Mouse (Mus musculus) midbrain, embryonic 11.5 days (tissue): ENCODE results near the gene Col5a1. TPM values are rescaled to one million over a fixed set of nuclear protein-coding genes. Genes with fewer than 3 reads are reported as not detected.
A peak's percentile ranks its signal among the peaks of the same experiment; 100 is the strongest.

ENCODE experiments used
- ATAC-seq: fragments of 200-750 bp; cut with Nextera tagmentation; 2 replicates; pipeline ENCODE4 v1.8.0; 2017; ENCODE audit warnings: moderate TSS enrichment, moderate library complexity; ENCODE audit not compliant: low FRiP score
- DNase-seq: peaks from one replicate; pipeline ENCODE4 v3.0.0; 2015; ENCODE audit warnings: low spot score; ENCODE audit errors: missing footprints
- H3K27ac ChIP-seq: fragments of 300-500 bp; sonication (generic); 2 replicates; pipeline ENCODE4 v1.5.1; 2014; ENCODE audit warnings: low read depth, low read length
- H3K27me3 ChIP-seq: fragments of 300-500 bp; sonication (generic); 2 replicates; pipeline ENCODE4 v1.6.1; 2014; ENCODE audit warnings: mild to moderate bottlenecking, low read length, moderate library complexity, mixed read lengths; ENCODE audit not compliant: control insufficient read depth, insufficient read depth
- H3K36me3 ChIP-seq: fragments of 300-500 bp; sonication (generic); 2 replicates; pipeline ENCODE4 v1.6.1; 2014; ENCODE audit warnings: mild to moderate bottlenecking, low read length, moderate library complexity, mixed read lengths; ENCODE audit not compliant: control insufficient read depth, insufficient read depth
- H3K4me1 ChIP-seq: fragments of 300-500 bp; sonication (generic); 2 replicates; pipeline ENCODE4 v1.6.1; 2014; ENCODE audit warnings: low read length; ENCODE audit not compliant: control insufficient read depth, insufficient read depth
- H3K4me2 ChIP-seq: fragments of 300-500 bp; sonication (generic); 2 replicates; pipeline ENCODE4 v1.6.1; 2014; ENCODE audit warnings: mild to moderate bottlenecking, moderate library complexity
- H3K4me3 ChIP-seq: fragments of 300-500 bp; sonication (generic); 2 replicates; pipeline ENCODE4 v1.5.1; 2014; ENCODE audit warnings: low read depth, low read length
- H3K9ac ChIP-seq: fragments of 300-500 bp; sonication (generic); 2 replicates; pipeline ENCODE4 v1.6.1; 2014; ENCODE audit warnings: low read length
- H3K9me3 ChIP-seq: fragments of 300-500 bp; sonication (generic); 2 replicates; pipeline ENCODE4 v1.6.1; 2016; ENCODE audit warnings: low read length; ENCODE audit not compliant: control insufficient read depth
- WGBS: fragments of 180-500 bp; shearing (Covaris S2); extraction: QIAGEN DNeasy Blood & Tissue Kit; methylation state at CpG from one replicate; pipeline ENCODE4 v1.1.7; 2014; 5-methylcytosine and 5-hydroxymethylcytosine counted together
- polyA plus RNA-seq: library from polyadenylated mRNA; unstranded; fragments of >200 nt; fragmentation: Nextera tagmentation; extraction: Ambion mirVana; gene quantifications from 2 replicates; pipeline ENCODE4 v1.2.1, GENCODE M21; 2014

Col5a1 gene
- 19.7 and 21.6 TPM in 2 replicates for polyA plus RNA-seq

DNA sequence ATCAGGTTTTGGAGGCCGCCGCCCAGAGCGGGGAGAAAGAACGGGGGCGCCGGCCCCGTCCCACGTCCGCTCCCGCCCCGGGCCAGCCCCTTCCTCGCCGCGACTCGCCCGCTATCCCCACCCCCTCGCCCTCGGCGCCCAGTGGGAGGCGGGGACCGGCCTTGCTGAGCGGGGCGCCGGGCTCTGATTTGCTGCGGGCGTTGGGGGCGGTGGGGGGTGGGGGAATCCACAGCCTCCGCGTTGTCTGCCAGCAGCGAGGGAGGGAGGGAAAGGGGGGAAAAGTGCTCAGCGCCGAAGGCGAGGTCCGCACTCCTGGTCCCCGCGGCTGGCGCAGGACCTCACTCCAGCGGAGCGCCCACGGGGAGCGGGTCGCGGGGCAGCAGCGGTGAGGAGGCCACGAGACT, at the start of gene Col5a1:
Gene Col5a1, plus strand, starts transcription at position 278 of the 404 bp plus-strand sequence.
- Histone ChIP-seq H3K9me3 (no peaks in the 10 kb centered on the region), H3K27ac (peak within 1 kb of the TSS; percentile 5; the same call in 1 of the 2 replicates), H3K4me3 (peak within 1 kb of the TSS; percentile 62), H3K9ac (peak within 1 kb of the TSS; percentile 73), H3K27me3 (0 out of 2 replicates have a peak, but pooled peaks cover 6% of the 10 kb centered on the region), H3K4me1 (peaks cover 26% of the 10 kb centered on the region), H3K4me2 (peak within 1 kb of the TSS; percentile 96), H3K36me3 (no peaks in the 10 kb centered on the region)
- WGBS: under 1% methylated on average over 40 of the region's 45 CpGs
- ATAC-seq (peak; percentile 90), DNase-seq (peak; percentile 98)

DNA sequence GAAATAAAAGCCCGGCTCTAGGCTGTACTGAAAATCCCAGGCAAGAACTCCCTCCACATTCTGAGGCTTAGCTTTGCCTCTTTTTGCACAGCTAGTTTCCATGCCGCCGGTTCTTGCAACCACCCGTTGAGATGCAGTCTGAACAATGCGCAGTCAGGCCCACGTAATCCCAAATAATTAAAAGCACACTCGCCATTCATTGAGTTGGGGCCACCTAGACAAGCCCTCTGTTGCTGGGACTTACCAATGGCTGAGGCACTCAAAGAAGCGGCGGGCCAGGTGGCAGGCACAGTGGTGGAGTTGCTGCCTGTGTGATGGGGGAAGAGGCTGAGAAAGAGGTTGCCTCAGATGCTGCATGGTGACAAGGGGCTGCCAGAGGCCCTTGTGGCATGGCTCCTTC, 48.1 kb upstream of the Col5a1 start:
- H3K36me3 ChIP-seq: no peaks in the 10 kb centered on the region
- no peak for ATAC-seq
- peaks cover 12% of the 10 kb centered on the region for H3K4me1 ChIP-seq
- no peak overlapping the region; the same call in 1 of the 2 replicates for H3K27ac ChIP-seq
- no peak overlapping the region for H3K4me2 ChIP-seq
- no peaks in the 10 kb centered on the region for H3K9me3 ChIP-seq
- no peak overlapping the region for H3K4me3 ChIP-seq
- 13% methylated on average over 9 of the region's 9 CpGs for WGBS
- peak; percentile 84 for DNase-seq
- no peaks in the 10 kb centered on the region for H3K27me3 ChIP-seq
- H3K9ac ChIP-seq: no peak overlapping the region

DNA sequence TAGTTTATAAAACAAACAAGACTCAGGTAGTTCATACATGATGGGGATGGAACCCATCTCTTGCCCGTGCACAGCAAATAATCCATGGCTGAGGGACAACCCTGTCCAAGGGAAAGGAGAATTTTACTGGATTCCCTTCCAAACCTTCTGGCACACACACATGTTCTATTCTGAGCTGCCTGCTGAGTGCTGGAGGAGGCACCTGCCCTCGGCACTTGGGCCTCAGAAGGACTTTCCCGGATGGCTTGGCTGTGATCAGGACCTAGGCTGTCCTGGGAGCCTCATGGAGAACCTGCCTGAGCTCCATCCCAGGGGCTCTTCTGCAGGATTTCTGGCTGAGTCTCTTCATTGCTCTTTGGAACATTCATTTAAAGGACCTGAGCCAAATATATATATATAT, 45.3 kb upstream of the Col5a1 start:
- H3K36me3 ChIP-seq: no peaks in the 10 kb centered on the region
- no peak for DNase-seq
- 76% methylated on average over 3 of the region's 3 CpGs for WGBS
- no peak overlapping the region for H3K4me3 ChIP-seq
- no peak overlapping the region for H3K27ac ChIP-seq
- peaks cover 11% of the 10 kb centered on the region for H3K4me1 ChIP-seq
- ATAC-seq: no peak
- H3K27me3 ChIP-seq: no peaks in the 10 kb centered on the region
- H3K4me2 ChIP-seq: no peak overlapping the region
- H3K9ac ChIP-seq: no peak overlapping the region
- no peaks in the 10 kb centered on the region for H3K9me3 ChIP-seq

DNA sequence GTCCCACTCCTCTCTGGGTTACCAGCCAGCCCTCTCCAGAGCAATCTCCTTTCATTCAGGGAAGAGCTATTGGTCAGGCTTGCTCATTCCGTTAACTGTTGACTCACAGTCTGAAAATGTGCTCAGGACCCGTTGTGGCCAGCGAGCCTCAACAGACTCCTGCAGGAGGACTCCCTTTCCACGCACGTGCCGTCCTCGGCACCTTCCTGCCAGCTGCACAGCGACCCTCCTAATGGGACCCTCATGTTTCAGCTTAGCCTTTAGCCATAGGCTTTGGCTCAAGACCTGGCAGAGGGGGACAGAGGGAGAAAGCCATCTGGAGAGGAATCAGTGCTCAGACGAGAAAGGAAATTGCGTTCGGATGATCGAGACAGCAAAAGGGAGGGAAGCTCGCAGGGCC, 43.3 kb upstream of the Col5a1 start:
- Histone ChIP-seq H3K4me1 (peaks cover 6% of the 10 kb centered on the region), H3K9ac (no peak overlapping the region), H3K4me2 (no peak overlapping the region), H3K4me3 (no peak overlapping the region), H3K27ac (no peak overlapping the region), H3K9me3 (no peaks in the 10 kb centered on the region), H3K36me3 (no peaks in the 10 kb centered on the region), H3K27me3 (no peaks in the 10 kb centered on the region)
- DNase-seq: no peak
- ATAC-seq: no peak
- WGBS: 86% methylated on average over 13 of the region's 13 CpGs

DNA sequence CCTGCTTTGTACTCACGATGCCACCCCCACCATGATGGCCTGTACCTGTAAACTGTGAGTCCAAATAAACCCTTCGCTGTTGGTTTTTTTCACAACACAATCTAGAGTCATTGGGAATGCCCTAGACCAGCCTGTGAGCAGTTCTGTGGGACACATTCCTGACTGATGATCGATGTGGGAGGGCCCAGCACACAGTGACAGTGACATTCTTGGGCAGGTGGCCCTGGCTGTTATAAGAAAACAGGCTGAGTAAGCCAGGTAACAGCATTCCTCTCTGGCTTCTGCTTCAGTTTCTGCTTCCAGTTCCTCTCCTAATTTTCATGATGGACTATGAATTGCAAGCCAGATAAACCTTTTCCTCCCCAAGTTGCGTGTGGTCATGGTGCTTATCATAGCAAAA, 41.3 kb upstream of the Col5a1 start:
- ATAC-seq: no peak
- 89% methylated on average over 4 of the region's 4 CpGs for WGBS

DNA sequence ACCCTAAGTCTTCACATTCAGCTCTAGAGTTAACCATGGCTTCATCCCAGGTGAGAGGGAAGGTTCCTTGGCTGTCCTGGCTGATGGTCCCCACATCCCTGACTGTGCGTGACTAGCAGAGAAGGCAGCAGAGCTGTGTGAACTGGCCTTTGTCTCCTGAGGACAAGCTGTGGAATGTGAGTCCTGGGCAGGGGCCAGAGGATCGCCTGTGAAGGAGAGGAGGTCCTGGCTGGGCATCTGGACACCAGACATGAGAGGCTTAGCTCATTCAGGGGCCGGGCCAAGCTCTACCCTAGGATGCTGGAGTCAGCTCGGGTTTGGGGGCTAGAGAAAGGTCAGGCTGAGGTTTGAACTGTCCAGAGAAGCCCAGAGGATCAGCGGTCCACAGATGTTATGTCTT, 39.2 kb upstream of the Col5a1 start:
- no peak overlapping the region for H3K4me2 ChIP-seq
- ATAC-seq (no peak), DNase-seq (no peak)
- H3K9ac ChIP-seq: no peak overlapping the region
- H3K4me3 ChIP-seq: no peak overlapping the region
- H3K27me3 ChIP-seq: no peaks in the 10 kb centered on the region
- H3K27ac ChIP-seq: no peak overlapping the region
- 72% methylated on average over 5 of the region's 5 CpGs for WGBS
- no peaks in the 10 kb centered on the region for H3K4me1 ChIP-seq
- no peaks in the 10 kb centered on the region for H3K36me3 ChIP-seq
- no peaks in the 10 kb centered on the region for H3K9me3 ChIP-seq

More for the DNA sequence above, 41.3 kb upstream of the Col5a1 start:
- no peak overlapping the region for H3K27ac ChIP-seq
- H3K4me1 ChIP-seq: no peaks in the 10 kb centered on the region
- no peak overlapping the region for H3K4me3 ChIP-seq
- peak; percentile 26 for DNase-seq
- no peaks in the 10 kb centered on the region for H3K27me3 ChIP-seq
- no peak overlapping the region for H3K4me2 ChIP-seq
- H3K36me3 ChIP-seq: no peaks in the 10 kb centered on the region
- H3K9me3 ChIP-seq: no peaks in the 10 kb centered on the region
- no peak overlapping the region for H3K9ac ChIP-seq

DNA sequence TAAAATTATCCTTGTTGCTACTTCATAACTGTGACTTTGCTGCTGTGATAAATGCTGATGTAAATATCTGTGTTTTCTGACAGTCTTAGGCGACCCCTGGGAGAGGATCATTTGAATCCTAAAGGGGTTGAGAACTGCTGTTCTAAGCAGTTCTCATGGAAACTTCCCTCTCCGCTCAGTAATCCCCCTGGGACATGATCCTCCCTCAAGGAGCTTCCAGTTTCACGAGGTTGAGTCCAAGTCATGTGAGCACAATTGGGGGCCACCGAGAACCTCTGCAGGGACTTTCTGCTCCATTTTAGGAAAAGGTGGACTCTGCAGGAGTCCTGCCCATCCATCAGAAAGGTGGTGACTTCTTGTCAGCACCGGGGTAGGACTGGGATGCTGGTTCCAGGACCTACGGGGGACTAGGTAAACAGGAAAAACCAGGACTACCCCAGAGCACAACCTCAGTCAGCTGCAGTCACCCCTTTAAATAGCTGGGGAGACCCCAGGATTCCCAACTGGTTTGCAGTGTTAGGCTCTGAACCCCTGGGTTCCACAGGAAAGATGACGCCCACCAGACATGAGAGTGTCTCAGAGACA, 38.3 kb upstream of the Col5a1 start:
- H3K9me3 ChIP-seq: no peaks in the 10 kb centered on the region
- no peaks in the 10 kb centered on the region for H3K36me3 ChIP-seq
- no peaks in the 10 kb centered on the region for H3K4me1 ChIP-seq
- no peak overlapping the region for H3K9ac ChIP-seq
- WGBS: 60% methylated on average over 7 of the region's 7 CpGs
- H3K4me3 ChIP-seq: no peak overlapping the region
- H3K27ac ChIP-seq: no peak overlapping the region
- no peak overlapping the region for H3K4me2 ChIP-seq
- ATAC-seq (no peak), DNase-seq (peak; percentile 76)
- H3K27me3 ChIP-seq: no peaks in the 10 kb centered on the region

DNA sequence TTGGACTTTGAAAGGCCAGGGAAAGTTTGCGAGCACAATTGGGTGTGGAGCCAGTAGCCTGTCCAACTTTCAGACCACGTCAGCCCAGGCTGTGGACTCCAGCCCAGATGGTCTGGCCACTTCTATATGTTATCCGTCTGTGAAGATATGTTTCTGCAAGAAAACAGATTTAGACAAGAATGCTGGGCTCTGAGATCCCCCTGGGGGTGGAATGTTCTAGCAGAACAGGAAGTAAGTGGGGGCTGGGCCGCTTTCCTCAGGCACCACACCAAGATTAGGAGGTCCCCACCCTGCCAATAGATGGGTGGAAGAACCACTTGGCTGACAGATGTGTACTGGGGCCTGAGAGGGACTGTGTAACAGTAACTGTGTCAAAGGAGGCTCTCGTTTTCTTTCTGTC, 37.8 kb upstream of the Col5a1 start:
- Histone ChIP-seq H3K4me3 (no peak overlapping the region), H3K36me3 (no peaks in the 10 kb centered on the region), H3K9me3 (no peaks in the 10 kb centered on the region), H3K4me2 (no peak overlapping the region), H3K9ac (no peak overlapping the region), H3K27ac (no peak overlapping the region), H3K4me1 (no peaks in the 10 kb centered on the region), H3K27me3 (no peaks in the 10 kb centered on the region)
- no peak for ATAC-seq
- 85% methylated on average over 5 of the region's 5 CpGs for WGBS
- DNase-seq: no peak

DNA sequence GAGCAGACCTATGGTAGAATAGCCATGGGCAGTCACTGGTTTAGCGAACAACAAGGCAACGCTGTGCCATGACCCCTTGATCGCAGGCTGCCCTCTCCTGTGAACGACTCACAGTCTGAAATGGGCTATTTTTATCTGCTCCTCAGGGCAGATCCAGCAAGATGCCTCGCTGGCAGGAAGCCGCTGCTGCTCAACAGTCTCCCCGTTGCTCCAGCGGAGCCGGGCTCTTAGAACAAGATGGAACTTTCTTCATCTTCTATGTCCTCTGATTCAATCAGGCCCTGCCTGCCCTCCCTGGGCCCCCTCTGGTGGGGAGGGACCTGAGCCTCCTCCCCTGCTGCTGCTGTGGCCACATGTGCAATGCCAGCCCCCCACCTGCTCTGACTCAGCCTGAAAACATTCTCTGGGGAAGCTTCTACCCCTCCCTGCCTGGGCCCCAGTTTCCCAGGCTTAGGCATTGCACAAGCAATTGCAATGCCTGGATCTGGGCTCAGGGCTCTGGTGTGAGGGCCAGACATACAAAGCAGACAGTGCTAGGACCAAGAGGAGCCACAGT, 27.8 kb upstream of the Col5a1 start:
- Histone ChIP-seq H3K9ac (no peak overlapping the region), H3K4me1 (no peaks in the 10 kb centered on the region; the same call in 1 of the 2 replicates), H3K9me3 (no peaks in the 10 kb centered on the region), H3K36me3 (no peaks in the 10 kb centered on the region), H3K4me2 (no peak overlapping the region), H3K27ac (no peak overlapping the region), H3K27me3 (no peaks in the 10 kb centered on the region), H3K4me3 (no peak overlapping the region)
- 55% methylated on average over 9 of the region's 9 CpGs for WGBS
- DNase-seq: no peak
- ATAC-seq: no peak
